Mouse (Mus musculus) heart, postnatal 0 days (tissue): ENCODE results near the gene Eef1a2. TPM values are rescaled to one million over a fixed set of nuclear protein-coding genes. Genes with fewer than 3 reads are reported as not detected.

Experiments
- ATAC-seq: fragments of 200-750 bp; cut with Nextera tagmentation; 2 replicates; pipeline ENCODE4 v1.8.0; 2017; ENCODE audit warnings: low read depth, moderate number of reproducible peaks, moderate library complexity; ENCODE audit not compliant: insufficient read depth
- DNase-seq: peaks from one replicate; pipeline ENCODE4 v3.0.0-alpha.2; 2016; ENCODE audit warnings: low spot score
- H3K27ac ChIP-seq: fragments of 300-500 bp; sonication (generic); 2 replicates; pipeline ENCODE4 v1.5.1; 2014; ENCODE audit warnings: low read depth, mild to moderate bottlenecking
- H3K27me3 ChIP-seq: fragments of 300-500 bp; sonication (generic); 2 replicates; pipeline ENCODE4 v1.6.1; 2014; ENCODE audit warnings: low read length, mixed read lengths; ENCODE audit not compliant: control insufficient read depth, insufficient read depth
- H3K36me3 ChIP-seq: fragments of 300-500 bp; sonication (generic); replicated peaks from 2 replicates; pipeline ENCODE4 v1.6.1; 2014; ENCODE audit warnings: low read length, mixed read lengths; ENCODE audit not compliant: control insufficient read depth, insufficient read depth
- H3K4me1 ChIP-seq: fragments of 300-500 bp; sonication (generic); 2 replicates; pipeline ENCODE4 v1.6.1; 2014; ENCODE audit warnings: antibody characterized with exemption; ENCODE audit not compliant: control insufficient read depth, insufficient read depth
- H3K4me2 ChIP-seq: fragments of 300-500 bp; sonication (generic); 2 replicates; pipeline ENCODE4 v1.6.1; 2014; ENCODE audit warnings: low read depth, mild to moderate bottlenecking, low read length, moderate library complexity
- H3K4me3 ChIP-seq: fragments of 300-500 bp; sonication (generic); 2 replicates; pipeline ENCODE4 v1.5.1; 2014; ENCODE audit warnings: low read depth, low read length
- H3K9ac ChIP-seq: fragments of 300-500 bp; sonication (generic); replicated peaks from 2 replicates; pipeline ENCODE4 v1.6.1; 2014; ENCODE audit warnings: low read depth, low read length, mixed read lengths
- H3K9me3 ChIP-seq: fragments of 300-500 bp; sonication (generic); replicated peaks from 2 replicates; pipeline ENCODE4 v1.6.1; 2016; ENCODE audit warnings: low read length; ENCODE audit not compliant: control insufficient read depth
- CTCF ChIP-seq: IDR thresholded peaks from 2 replicates; pipeline ENCODE4 v1.5.1; 2016; ENCODE audit warnings: antibody characterized with exemption, control low read depth, low read depth
- EP300 ChIP-seq: IDR thresholded peaks from 2 replicates; pipeline ENCODE4 v1.6.1; 2016; ENCODE audit warnings: antibody characterized with exemption, low read depth
- WGBS: fragments of 180-500 bp; shearing (Covaris S2); extraction: QIAGEN DNeasy Blood & Tissue Kit; methylation state at CpG from one replicate; pipeline ENCODE4 v1.1.7; 2014; 5-methylcytosine and 5-hydroxymethylcytosine counted together
- polyA plus RNA-seq: library from polyadenylated mRNA; unstranded; fragments of >200 nt; fragmentation: Nextera tagmentation; extraction: Ambion mirVana; gene quantifications from 2 replicates; pipeline ENCODE4 v1.2.1, GENCODE M21; 2015
- total RNA-seq: library from RNA; depleted of rRNA; stranded (reverse); fragments of >200 nt; gene quantifications from 2 replicates; pipeline ENCODE4 v1.2.3, GENCODE M21; 2014; ENCODE audit warnings: low replicate concordance

Eef1a2 gene
- total and polyA plus RNA-seq, 2 experiments from 2014 or later: 19.9 to 291 TPM

GRCm38 (mm10) chr2:181122642-181123041, 34.2 kb downstream of the Eef1a2 start:
- Histone ChIP-seq H3K9ac (no peak overlapping the region), H3K27ac (no peak overlapping the region), H3K4me2 (no peak overlapping the region), H3K36me3 (no peaks in the 10 kb centered on the region), H3K4me1 (no peaks in the 10 kb centered on the region), H3K9me3 (no peaks in the 10 kb centered on the region), H3K4me3 (no peak overlapping the region), H3K27me3 (0 out of 2 replicates have a peak, but pooled peaks cover 9% of the 10 kb centered on the region)
- DNase-seq (no peak), ATAC-seq (no peak)
- TF ChIP-seq EP300 (no peak), CTCF (no peak)

- no peaks in the 10 kb centered on the region for H3K4me1 ChIP-seq
- ATAC-seq (no peak), DNase-seq (no peak)
- no peak overlapping the region for H3K4me3 ChIP-seq
- no peaks in the 10 kb centered on the region for H3K9me3 ChIP-seq
- 79% methylated on average over 4 of the region's 4 CpGs for WGBS
- TF ChIP-seq CTCF (no peak), EP300 (no peak)
- no peak overlapping the region for H3K4me2 ChIP-seq
- no peaks in the 10 kb centered on the region for H3K36me3 ChIP-seq
- H3K27me3 ChIP-seq: 0 out of 2 replicates have a peak, but pooled peaks cover 9% of the 10 kb centered on the region
- no peak overlapping the region for H3K27ac ChIP-seq
- H3K9ac ChIP-seq: no peak overlapping the region
Measured at GRCm38 (mm10) chr2:181120922-181121449, 35.8 kb downstream of the Eef1a2 start.

GRCm38 (mm10) chr2:181119952-181120351, 36.9 kb downstream of the Eef1a2 start:
- H3K36me3 ChIP-seq: no peaks in the 10 kb centered on the region
- H3K27ac ChIP-seq: no peak overlapping the region
- ATAC-seq (no peak), DNase-seq (no peak)
- no peak for TF ChIP-seq CTCF
- H3K4me3 ChIP-seq: no peak overlapping the region
- no peak overlapping the region for H3K9ac ChIP-seq
- WGBS: 17% methylated on average over 10 of the region's 10 CpGs
- H3K4me2 ChIP-seq: no peak overlapping the region
- H3K27me3 ChIP-seq: 0 out of 2 replicates have a peak, but pooled peaks cover 9% of the 10 kb centered on the region
- no peaks in the 10 kb centered on the region for H3K4me1 ChIP-seq
- H3K9me3 ChIP-seq: no peaks in the 10 kb centered on the region

- DNase-seq (no peak), ATAC-seq (no peak)
- Histone ChIP-seq H3K9ac (no peak overlapping the region), H3K9me3 (no peaks in the 10 kb centered on the region), H3K4me1 (no peaks in the 10 kb centered on the region), H3K36me3 (no peaks in the 10 kb centered on the region), H3K27ac (no peak overlapping the region), H3K4me3 (no peak overlapping the region), H3K4me2 (no peak overlapping the region), H3K27me3 (0 out of 2 replicates have a peak, but pooled peaks cover 9% of the 10 kb centered on the region)
- TF ChIP-seq CTCF: no peak
- no peak for TF ChIP-seq EP300
- WGBS: 70% methylated on average over 5 of the region's 5 CpGs
Measured at GRCm38 (mm10) chr2:181116436-181116835, 40.4 kb downstream of the Eef1a2 start.

GRCm38 (mm10) chr2:181115367-181115766, 41.4 kb downstream of the Eef1a2 start:
- no peaks in the 10 kb centered on the region for H3K36me3 ChIP-seq

GRCm38 (mm10) chr2:181113762-181114361, 43.0 kb downstream of the Eef1a2 start:
- Histone ChIP-seq H3K4me1 (no peaks in the 10 kb centered on the region), H3K9me3 (no peaks in the 10 kb centered on the region), H3K4me2 (no peak overlapping the region), H3K4me3 (no peak overlapping the region), H3K27ac (no peak overlapping the region), H3K27me3 (no peaks in the 10 kb centered on the region), H3K9ac (no peak overlapping the region), H3K36me3 (no peaks in the 10 kb centered on the region)
- no peak for DNase-seq
- no peak for ATAC-seq
- WGBS: 73% methylated on average over 8 of the region's 8 CpGs
- TF ChIP-seq EP300: no peak
- TF ChIP-seq CTCF: no peak

More at GRCm38 (mm10) chr2:181115367-181115766, 41.4 kb downstream of the Eef1a2 start:
- Histone ChIP-seq H3K4me1 (no peaks in the 10 kb centered on the region), H3K27me3 (0 out of 2 replicates have a peak, but pooled peaks cover 4% of the 10 kb centered on the region), H3K4me2 (no peak overlapping the region), H3K9me3 (no peaks in the 10 kb centered on the region), H3K9ac (no peak overlapping the region), H3K27ac (no peak overlapping the region), H3K4me3 (no peak overlapping the region)
- 56% methylated on average over 3 of the region's 3 CpGs for WGBS
- TF ChIP-seq CTCF: no peak
- no peak for TF ChIP-seq EP300
- DNase-seq: no peak
- ATAC-seq: no peak
